ENCODE assay signal across 20 mouse cellular contexts in the genomic region with DNA sequence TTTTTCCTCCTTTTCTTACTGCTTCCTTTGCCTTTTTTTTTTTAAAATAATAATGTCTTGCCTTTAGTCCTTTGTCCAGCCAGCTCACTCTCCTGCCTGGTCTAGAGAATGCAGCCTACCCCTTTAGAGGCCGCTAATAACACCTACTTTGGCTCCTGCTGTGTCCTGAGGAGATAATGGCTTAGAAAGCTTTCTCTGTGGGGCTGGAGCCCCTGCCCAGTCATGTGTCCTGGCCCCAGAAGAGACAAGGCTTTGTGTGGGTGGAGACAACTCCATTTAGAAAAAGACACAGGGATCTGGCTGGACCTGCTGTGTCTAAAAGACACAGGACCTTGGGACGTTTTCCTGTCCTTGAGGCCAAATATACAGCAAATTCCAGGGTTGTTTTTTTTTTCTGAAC.
A peak's percentile ranks its signal among the peaks of the same experiment; 100 is the strongest.
DNase-seq lines count a peak whose midpoint lies in the region; ATAC-seq and TF ChIP-seq lines count a peak whose summit lies in the region.
"Had no signal": no experiment of that assay in that cellular context is flagged by ENCODE, and none has a peak within 500 bp of the region (broad histone marks: within the 10 kb centered on the region; RNA-seq: fewer than 3 reads in every experiment).

No protein-coding gene starts in this region.

- H3K27me3 ChIP-seq in heart, adult 2 months (ENCODE audit: control insufficient read depth, insufficient read depth, low read length) = no peaks in the 10 kb centered on the region
- H3K27me3 ChIP-seq in MEL (ENCODE audit: control insufficient read depth in 1 of 2, insufficient read depth in 2 of 2, low read length in 2 of 2) = no peaks in the 10 kb centered on the region
- H3K27me3 ChIP-seq in heart, embryonic 16.5 days (ENCODE audit: control insufficient read depth, insufficient read depth, low read length) = no peaks in the 10 kb centered on the region
- 0 out of 2 replicates have a peak, but pooled peaks cover 3% of the 10 kb centered on the region for H3K27me3 ChIP-seq in forebrain, embryonic 13.5 days
- H3K27me3 ChIP-seq: hindbrain, embryonic 15.5 days; intestine, embryonic 15.5 days; Patski; stomach, embryonic 15.5 days had no signal

- no peak for TF ChIP-seq EP300 in heart, adult 2 months (IDR thresholded peaks at IDR 0.05; ENCODE audit: insufficient read depth, low read depth, low read length)
- TF ChIP-seq EP300 in MEL (IDR thresholded peaks at IDR 0.05; ENCODE audit: low read depth in 1 of 2, low read length in 2 of 2) = no peak

- no peak for TF ChIP-seq RAD21 in MEL (IDR thresholded peaks at IDR 0.05; ENCODE audit: low read depth, low read length)

- no peaks in the 10 kb centered on the region for H3K9me3 ChIP-seq in MEL (replicated peaks; ENCODE audit: insufficient read depth, low read length)
- no peaks in the 10 kb centered on the region for H3K9me3 ChIP-seq in heart, embryonic 16.5 days (replicated peaks; ENCODE audit: control insufficient read depth, low read length)
- no peaks in the 10 kb centered on the region for H3K9me3 ChIP-seq in forebrain, embryonic 13.5 days (replicated peaks)
- H3K9me3 ChIP-seq: hindbrain, embryonic 15.5 days; intestine, embryonic 15.5 days; stomach, embryonic 15.5 days had no signal

- H3K27ac ChIP-seq in heart, adult 2 months = 0 out of 2 replicates have a peak overlapping the region, but pooled peaks have one; percentile 33
- 0 out of 2 replicates have a peak overlapping the region, but pooled peaks have one; percentile 7 for H3K27ac ChIP-seq in MEL (ENCODE audit: control insufficient read depth, low read depth, low read length)
- peak overlapping the region; percentile 68 for H3K27ac ChIP-seq in heart, embryonic 16.5 days (ENCODE audit: low read length)
- H3K27ac ChIP-seq in forebrain, embryonic 13.5 days = no peak overlapping the region
- H3K27ac ChIP-seq: hindbrain, embryonic 15.5 days; intestine, embryonic 15.5 days; stomach, embryonic 15.5 days had no signal

- intact Hi-C loops in heart, adult 2 months (cut with DNase I) = no loop called here

- peak in 1 of 2 experiments; percentile 18 for DNase-seq in heart, adult 2 months
- DNase-seq in heart, adult 8-10 months (ENCODE audit: low spot score) = no peak
- DNase-seq in MEL (ENCODE audit: low read depth, low spot score) = no peak
- peak; percentile 33 for DNase-seq in brain, embryonic 14.5 days (ENCODE audit: low read depth)
- DNase-seq in frontal cortex, postnatal 25 days (ENCODE audit: low spot score in 2 of 2) = no peak
- DNase-seq: cerebellum, adult 8-10 months; kidney, adult 9 months; lung, adult 18-20 months; lung, postnatal 4 days; right cerebral cortex, postnatal 14 days; thymus, adult 18-20 months; thymus, postnatal 4 days had no signal

- no peak overlapping the region for H3K4me2 ChIP-seq in heart, embryonic 16.5 days (ENCODE audit: low read depth, low read length)
- H3K4me2 ChIP-seq in forebrain, embryonic 13.5 days = no peak overlapping the region
- H3K4me2 ChIP-seq: hindbrain, embryonic 15.5 days; intestine, embryonic 15.5 days; liver, embryonic 11.5 days; stomach, embryonic 15.5 days had no signal

- H3K4me3 ChIP-seq in heart, adult 2 months = no peak overlapping the region
- H3K4me3 ChIP-seq in MEL (ENCODE audit: control insufficient read depth in 1 of 2, insufficient read depth in 1 of 2, low read depth in 2 of 2, low read length in 2 of 2) = no peak overlapping the region
- H3K4me3 ChIP-seq in heart, embryonic 16.5 days (ENCODE audit: low read length) = no peak overlapping the region
- H3K4me3 ChIP-seq in forebrain, embryonic 13.5 days = no peak overlapping the region
- H3K4me3 ChIP-seq: hindbrain, embryonic 15.5 days; intestine, embryonic 15.5 days; stomach, embryonic 15.5 days had no signal

- ATAC-seq in heart, embryonic 16.5 days (replicated peaks; ENCODE audit: extremely low read depth, insufficient read depth, low FRiP score) = peak; percentile 54; the same call in 1 of the 2 replicates
- ATAC-seq in forebrain, embryonic 13.5 days = no peak
- ATAC-seq in frontal cortex, adult (ENCODE audit: low TSS enrichment) = no peak
- ATAC-seq: intestine, embryonic 15.5 days; Patski had no signal

- 25% methylated on average over 2 of the region's 2 CpGs for WGBS in heart, adult 2 months
- WGBS in heart, embryonic 16.5 days = 17% methylated on average over 2 of the region's 2 CpGs
- 4% methylated on average over 2 of the region's 2 CpGs for WGBS in forebrain, embryonic 13.5 days

- no peaks in the 10 kb centered on the region for H3K36me3 ChIP-seq in heart, adult 2 months (ENCODE audit: control insufficient read depth, insufficient read depth, low read length)
- H3K36me3 ChIP-seq in MEL (ENCODE audit: control insufficient read depth in 1 of 2, insufficient read depth in 2 of 2, low read length in 2 of 2) = peaks cover 0 to 17% of the 10 kb centered on the region in 2 experiments; a peak in 2 of 4 replicates
- H3K36me3 ChIP-seq in heart, embryonic 16.5 days (ENCODE audit: control insufficient read depth, insufficient read depth) = no peaks in the 10 kb centered on the region
- no peaks in the 10 kb centered on the region for H3K36me3 ChIP-seq in forebrain, embryonic 13.5 days (ENCODE audit: poor library complexity, severe bottlenecking)
- H3K36me3 ChIP-seq: hindbrain, embryonic 15.5 days; intestine, embryonic 15.5 days; stomach, embryonic 15.5 days had no signal

- H3K4me1 ChIP-seq in heart, adult 2 months (ENCODE audit: control insufficient read depth, insufficient read depth, low read length) = no peaks in the 10 kb centered on the region
- peaks cover 8 to 23% of the 10 kb centered on the region in 2 experiments; a peak in 3 of 4 replicates for H3K4me1 ChIP-seq in MEL (ENCODE audit: control insufficient read depth in 1 of 2, insufficient read depth in 2 of 2, low read length in 2 of 2)
- peaks cover 14% of the 10 kb centered on the region for H3K4me1 ChIP-seq in heart, embryonic 16.5 days (ENCODE audit: control insufficient read depth, insufficient read depth, low read length)
- peaks cover 35% of the 10 kb centered on the region for H3K4me1 ChIP-seq in forebrain, embryonic 13.5 days
- H3K4me1 ChIP-seq: stomach, embryonic 15.5 days had no signal

- no peaks in the 10 kb centered on the region for H3K79me2 ChIP-seq in heart, adult 2 months (replicated peaks; ENCODE audit: control insufficient read depth, insufficient read depth, low read length)
- no peaks in the 10 kb centered on the region for H3K79me2 ChIP-seq in MEL (ENCODE audit: control insufficient read depth, insufficient read depth, low read length, poor library complexity)

- no peak overlapping the region for H3K9ac ChIP-seq in heart, adult 2 months (ENCODE audit: low read depth, low read length)
- H3K9ac ChIP-seq in MEL (ENCODE audit: control insufficient read depth, low read depth, low read length, poor library complexity, severe bottlenecking) = no peak overlapping the region
- H3K9ac ChIP-seq in heart, embryonic 16.5 days (ENCODE audit: low read length) = no peak overlapping the region
- no peak overlapping the region for H3K9ac ChIP-seq in forebrain, embryonic 13.5 days
- H3K9ac ChIP-seq: hindbrain, embryonic 15.5 days; intestine, embryonic 15.5 days; stomach, embryonic 15.5 days had no signal

- TF ChIP-seq CTCF in heart, adult 2 months (IDR thresholded peaks at IDR 0.05) = no peak
- no peak for TF ChIP-seq CTCF in MEL (IDR thresholded peaks at IDR 0.05 in 2 of 3, conservative IDR thresholded peaks at IDR 0.05 in 1 of 3; ENCODE audit: control insufficient read depth in 1 of 3, insufficient read depth in 1 of 3, low read depth in 2 of 3, low read length in 3 of 3, poor library complexity in 1 of 3, severe bottlenecking in 1 of 3)
- no peak for TF ChIP-seq CTCF in brain, embryonic 14.5 days (IDR thresholded peaks at IDR 0.05; ENCODE audit: borderline replicate concordance, extremely low read depth, insufficient read depth, insufficient read length)

- no peak for TF ChIP-seq POLR2A in heart, adult 2 months (IDR thresholded peaks at IDR 0.05; ENCODE audit: insufficient read depth, low read depth, low read length)
- no peak for TF ChIP-seq POLR2A in MEL (IDR thresholded peaks at IDR 0.05; ENCODE audit: control insufficient read depth in 1 of 2, insufficient read depth in 1 of 2, low read depth in 1 of 2, low read length in 2 of 2, poor library complexity in 1 of 2)
- no peak for TF ChIP-seq POLR2A in brain, embryonic 14.5 days (IDR thresholded peaks at IDR 0.05; ENCODE audit: borderline replicate concordance, extremely low read depth, insufficient read depth, insufficient read length, poor library complexity, severe bottlenecking)

TF ChIP-seq in MEL, 35 proteins besides CTCF, POLR2A, EP300 and RAD21:
- no peak for TF ChIP-seq ZMIZ1 (IDR thresholded peaks at IDR 0.05; ENCODE audit: low read depth, low read length)
- no peak for TF ChIP-seq SMC3 (IDR thresholded peaks at IDR 0.05; ENCODE audit: low read depth, low read length)
- no peak for TF ChIP-seq RCOR1 (IDR thresholded peaks at IDR 0.05; ENCODE audit: low read depth, low read length)
- no peak for TF ChIP-seq JUND (IDR thresholded peaks at IDR 0.05; ENCODE audit: low read depth, low read length)
- TF ChIP-seq CHD2 (IDR thresholded peaks at IDR 0.05; ENCODE audit: low read length) = no peak
- TF ChIP-seq E2F4 (IDR thresholded peaks at IDR 0.05; ENCODE audit: borderline replicate concordance, low read depth, low read length) = no peak
- no peak for TF ChIP-seq BHLHE40 (IDR thresholded peaks at IDR 0.05; ENCODE audit: borderline replicate concordance, low read depth, low read length)
- TF ChIP-seq USF2 (IDR thresholded peaks at IDR 0.05; ENCODE audit: borderline replicate concordance in 1 of 2, insufficient read depth in 1 of 2, low read depth in 1 of 2, low read length in 2 of 2) = no peak
- no peak for TF ChIP-seq USF1 (IDR thresholded peaks at IDR 0.05; ENCODE audit: low read depth, low read length)
- TF ChIP-seq MAX (IDR thresholded peaks at IDR 0.05; ENCODE audit: low read length) = no peak
- TF ChIP-seq KAT2A (conservative IDR thresholded peaks at IDR 0.05; ENCODE audit: low read depth, low read length) = no peak
- TF ChIP-seq MEF2A (IDR thresholded peaks at IDR 0.05; ENCODE audit: extremely low read depth, insufficient replicate concordance, low read depth, low read length, poor library complexity, severe bottlenecking) = no peak
- TF ChIP-seq CHD1 (IDR thresholded peaks at IDR 0.05; ENCODE audit: low read depth, low read length) = no peak
- no peak for TF ChIP-seq POLR2AphosphoS2 (IDR thresholded peaks at IDR 0.05; ENCODE audit: low read length)
- TF ChIP-seq NELFE (IDR thresholded peaks at IDR 0.05; ENCODE audit: low read depth, low read length) = no peak
- no peak for TF ChIP-seq HCFC1 (IDR thresholded peaks at IDR 0.05; ENCODE audit: low read depth, low read length)
TF ChIP-seq in MEL: peak in this region for 0.
